In the genomic region with DNA sequence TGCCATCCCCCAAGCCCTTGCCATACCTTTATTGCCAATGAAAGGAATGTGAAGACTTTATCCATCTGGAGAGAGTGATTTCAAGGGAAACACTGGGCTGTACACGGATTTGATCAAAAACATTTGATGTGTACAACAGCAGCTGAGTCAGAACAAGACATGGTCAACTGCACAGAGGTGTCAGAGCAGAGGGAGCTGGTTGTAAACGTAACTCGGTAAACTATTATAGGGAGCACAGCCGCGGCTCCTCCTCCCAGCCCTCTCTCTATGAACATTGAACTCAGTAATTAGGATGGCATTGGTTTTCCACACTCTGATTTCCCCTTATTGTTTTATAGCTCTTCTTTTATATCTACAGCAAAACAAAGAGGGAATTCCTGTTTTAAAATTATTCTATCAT, we compare ENCODE assay signal across 18 mouse cellular contexts.
DNase-seq lines count a peak whose midpoint lies in the region; ATAC-seq and TF ChIP-seq lines count a peak whose summit lies in the region.
"Had no signal": no experiment of that assay in that cellular context is flagged by ENCODE, and none has a peak within 500 bp of the region (broad histone marks: within the 10 kb centered on the region; RNA-seq: fewer than 3 reads in every experiment).

No protein-coding gene starts in this region.

- no peak for DNase-seq in forebrain, embryonic 14.5 days (ENCODE audit: low spot score)
- no peak for DNase-seq in heart, adult 2 months
- no peak for DNase-seq in kidney, postnatal 10 days
- DNase-seq in Patski (ENCODE audit: low read depth, low spot score): no peak
- no peak for DNase-seq in ovary, adult 18-20 months (ENCODE audit: low spot score)
- DNase-seq: cerebellum, adult 9-10 months; kidney, adult 9 months; lung, embryonic 14.5 days; lung, postnatal 4 days; right cerebral cortex, postnatal 25 days; thymus, postnatal 25 days had no signal

- no peak for TF ChIP-seq EP300 in heart, adult 2 months (IDR thresholded peaks at IDR 0.05; ENCODE audit: insufficient read depth, low read depth, low read length)

- no peak for TF ChIP-seq CTCF in heart, adult 2 months (IDR thresholded peaks at IDR 0.05)
- TF ChIP-seq CTCF in Patski (IDR thresholded peaks at IDR 0.05): no peak

- WGBS in forebrain, embryonic 12.5 days: 40% methylated on average over 5 of the region's 5 CpGs
- 57% methylated on average over 5 of the region's 5 CpGs for WGBS in forebrain, embryonic 14.5 days
- 29% methylated on average over 5 of the region's 5 CpGs for WGBS in heart, embryonic 16.5 days
- 45% methylated on average over 5 of the region's 5 CpGs for WGBS in heart, adult 2 months
- 44% methylated on average over 5 of the region's 5 CpGs for WGBS in kidney, embryonic 16.5 days

- no peaks in the 10 kb centered on the region for H3K27me3 ChIP-seq in forebrain, embryonic 12.5 days
- H3K27me3 ChIP-seq in forebrain, embryonic 14.5 days (replicated peaks; ENCODE audit: control insufficient read depth, insufficient read depth, low read length): no peaks in the 10 kb centered on the region
- no peaks in the 10 kb centered on the region for H3K27me3 ChIP-seq in heart, embryonic 16.5 days (ENCODE audit: control insufficient read depth, insufficient read depth, low read length)
- no peaks in the 10 kb centered on the region for H3K27me3 ChIP-seq in heart, adult 2 months (ENCODE audit: control insufficient read depth, insufficient read depth, low read length)
- H3K27me3 ChIP-seq in kidney, embryonic 16.5 days (ENCODE audit: insufficient read depth, low read length): no peaks in the 10 kb centered on the region
- peaks cover 5% of the 10 kb centered on the region for H3K27me3 ChIP-seq in Patski
- H3K27me3 ChIP-seq: embryonic facial prominence, embryonic 13.5 days; liver, embryonic 12.5 days had no signal

- in situ Hi-C loops in Patski (cut with MboI; ENCODE audit: low pct_unique_long_range_greater_than_20kb): no loop called here

- H3K9ac ChIP-seq in forebrain, embryonic 12.5 days: no peak overlapping the region
- no peak overlapping the region for H3K9ac ChIP-seq in forebrain, embryonic 14.5 days (ENCODE audit: low read length)
- H3K9ac ChIP-seq in heart, embryonic 16.5 days (ENCODE audit: low read length): no peak overlapping the region
- no peak overlapping the region for H3K9ac ChIP-seq in heart, adult 2 months (ENCODE audit: low read depth, low read length)
- no peak overlapping the region for H3K9ac ChIP-seq in kidney, embryonic 16.5 days (replicated peaks; ENCODE audit: low read length)
- H3K9ac ChIP-seq: embryonic facial prominence, embryonic 13.5 days; hindbrain, embryonic 14.5 days; liver, embryonic 12.5 days; lung, embryonic 14.5 days had no signal

- no peaks in the 10 kb centered on the region for H3K79me2 ChIP-seq in heart, adult 2 months (replicated peaks; ENCODE audit: control insufficient read depth, insufficient read depth, low read length)

- H3K36me3 ChIP-seq in forebrain, embryonic 12.5 days (replicated peaks): no peaks in the 10 kb centered on the region
- no peaks in the 10 kb centered on the region for H3K36me3 ChIP-seq in forebrain, embryonic 14.5 days (ENCODE audit: control insufficient read depth, insufficient read depth, low read length)
- H3K36me3 ChIP-seq in heart, embryonic 16.5 days (ENCODE audit: control insufficient read depth, insufficient read depth): no peaks in the 10 kb centered on the region
- H3K36me3 ChIP-seq in heart, adult 2 months (ENCODE audit: control insufficient read depth, insufficient read depth, low read length): no peaks in the 10 kb centered on the region
- no peaks in the 10 kb centered on the region for H3K36me3 ChIP-seq in kidney, embryonic 16.5 days (ENCODE audit: insufficient read depth, low read length)
- H3K36me3 ChIP-seq: embryonic facial prominence, embryonic 13.5 days; liver, embryonic 12.5 days had no signal

- H3K4me3 ChIP-seq in forebrain, embryonic 12.5 days (replicated peaks): no peak overlapping the region
- no peak overlapping the region for H3K4me3 ChIP-seq in forebrain, embryonic 14.5 days (ENCODE audit: low read depth, low read length)
- H3K4me3 ChIP-seq in heart, embryonic 16.5 days (ENCODE audit: low read length): no peak overlapping the region
- no peak overlapping the region for H3K4me3 ChIP-seq in heart, adult 2 months
- H3K4me3 ChIP-seq in kidney, embryonic 16.5 days (ENCODE audit: low read length): no peak overlapping the region
- H3K4me3 ChIP-seq: embryonic facial prominence, embryonic 13.5 days; left cerebral cortex, adult 2 months; liver, embryonic 12.5 days had no signal

- peaks cover 15% of the 10 kb centered on the region for H3K4me1 ChIP-seq in forebrain, embryonic 12.5 days
- H3K4me1 ChIP-seq in forebrain, embryonic 14.5 days (ENCODE audit: control insufficient read depth, insufficient read depth, low read length): no peaks in the 10 kb centered on the region; the same call in 1 of the 2 replicates
- peaks cover 16% of the 10 kb centered on the region for H3K4me1 ChIP-seq in heart, embryonic 16.5 days (ENCODE audit: control insufficient read depth, insufficient read depth, low read length)
- H3K4me1 ChIP-seq in heart, adult 2 months (ENCODE audit: control insufficient read depth, insufficient read depth, low read length): no peaks in the 10 kb centered on the region; the same call in 1 of the 2 replicates
- H3K4me1 ChIP-seq in kidney, embryonic 16.5 days (ENCODE audit: insufficient read depth, low read length): no peaks in the 10 kb centered on the region
- H3K4me1 ChIP-seq: liver, embryonic 12.5 days had no signal

- no peak for TF ChIP-seq POLR2A in heart, adult 2 months (IDR thresholded peaks at IDR 0.05; ENCODE audit: insufficient read depth, low read depth, low read length)

- POLR2A ChIA-PET in Patski (lab: Charles Lee): interaction anchor here (0.6 kb wide), 2 partner anchors 31 to 384 kb away, joined by 3 read pairs; no protein-coding TSS in a partner anchor

- no peaks in the 10 kb centered on the region for H3K9me3 ChIP-seq in forebrain, embryonic 12.5 days
- H3K9me3 ChIP-seq in forebrain, embryonic 14.5 days (replicated peaks; ENCODE audit: control insufficient read depth, low read length): no peaks in the 10 kb centered on the region
- no peaks in the 10 kb centered on the region for H3K9me3 ChIP-seq in heart, embryonic 16.5 days (replicated peaks; ENCODE audit: control insufficient read depth, low read length)
- H3K9me3 ChIP-seq in kidney, embryonic 16.5 days (ENCODE audit: low read length): no peaks in the 10 kb centered on the region
- H3K9me3 ChIP-seq: embryonic facial prominence, embryonic 13.5 days; liver, embryonic 12.5 days had no signal

- intact Hi-C loops in heart, adult 2 months (cut with DNase I): no loop called here

- no peak overlapping the region for H3K4me2 ChIP-seq in forebrain, embryonic 12.5 days
- no peak overlapping the region for H3K4me2 ChIP-seq in forebrain, embryonic 14.5 days (ENCODE audit: low read length)
- peak overlapping the region; percentile 3 for H3K4me2 ChIP-seq in heart, embryonic 16.5 days (ENCODE audit: low read depth, low read length)
- H3K4me2 ChIP-seq in kidney, embryonic 16.5 days (replicated peaks; ENCODE audit: low read depth, low read length): no peak overlapping the region
- H3K4me2 ChIP-seq: embryonic facial prominence, embryonic 13.5 days; hindbrain, embryonic 14.5 days; liver, embryonic 12.5 days; lung, embryonic 14.5 days had no signal

- H3K27ac ChIP-seq in forebrain, embryonic 12.5 days: no peak overlapping the region
- H3K27ac ChIP-seq in forebrain, embryonic 14.5 days (ENCODE audit: low read depth, low read length): no peak overlapping the region
- H3K27ac ChIP-seq in heart, embryonic 16.5 days (ENCODE audit: low read length): peak overlapping the region; percentile 10; the same call in 1 of the 2 replicates
- H3K27ac ChIP-seq in heart, adult 2 months: no peak overlapping the region
- H3K27ac ChIP-seq in kidney, embryonic 16.5 days (ENCODE audit: low read length): no peak overlapping the region
- H3K27ac ChIP-seq: embryonic facial prominence, embryonic 13.5 days; hindbrain, embryonic 14.5 days; left cerebral cortex, adult 2 months; liver, embryonic 12.5 days had no signal

- ATAC-seq in forebrain, embryonic 12.5 days (ENCODE audit: low FRiP score): peak; percentile 24; the same call in 1 of the 2 replicates
- ATAC-seq in forebrain, embryonic 14.5 days: no peak
- no peak for ATAC-seq in heart, embryonic 16.5 days (replicated peaks; ENCODE audit: extremely low read depth, insufficient read depth, low FRiP score)
- peak; percentile 59; the same call in 1 of the 2 replicates for ATAC-seq in kidney, embryonic 16.5 days (ENCODE audit: low FRiP score, low TSS enrichment)
- ATAC-seq in Patski: peak; percentile 35
- ATAC-seq: liver, embryonic 12.5 days had no signal

- CTCF ChIA-PET in Patski (lab: Charles Lee): interaction anchor here (1.2 to 1.5 kb wide), 3 partner anchors 13 to 27 kb away, joined by 3 to 4 read pairs (median 4); no protein-coding TSS in a partner anchor

Comparison
In these comparisons a context has a peak if more than half of its experiments do, and no peak if none do; other contexts are left out.
1. ATAC-seq: peak in forebrain, embryonic 12.5 days (single experiment), kidney, embryonic 16.5 days (single experiment) and Patski (single experiment); none in forebrain, embryonic 14.5 days (single experiment) and heart, embryonic 16.5 days (single experiment).